Mouse (Mus musculus) erythroblast, embryonic 14.5 days (primary cell): ENCODE data around the gene Mettl16. TPM values are rescaled to one million over a fixed set of nuclear protein-coding genes. Genes with fewer than 3 reads are reported as not detected.
A peak's percentile ranks its signal among the peaks of the same experiment; 100 is the strongest.

Experiments used
- H3K27me3 ChIP-seq: 2 replicates; pipeline ENCODE4 v1.6.1; 2012; ENCODE audit warnings: inconsistent platforms; ENCODE audit not compliant: control insufficient read depth
- H3K36me3 ChIP-seq: 2 replicates; pipeline ENCODE4 v1.6.1; 2012; ENCODE audit warnings: mild to moderate bottlenecking, inconsistent platforms; ENCODE audit not compliant: control insufficient read depth
- H3K4me1 ChIP-seq: 2 replicates; pipeline ENCODE4 v1.6.1; 2012; ENCODE audit warnings: inconsistent platforms; ENCODE audit not compliant: control insufficient read depth
- H3K4me3 ChIP-seq: replicated peaks from 2 replicates; pipeline ENCODE3; 2012; ENCODE audit warnings: moderate library complexity, mild to moderate bottlenecking, inconsistent platforms
- H3K9me3 ChIP-seq: 2 replicates; pipeline ENCODE4 v1.6.1; 2012; ENCODE audit warnings: low read length, inconsistent platforms, mixed read lengths; ENCODE audit not compliant: control insufficient read depth
- GATA1 ChIP-seq: IDR thresholded peaks from 2 replicates; pipeline ENCODE4 v1.6.1; 2012; ENCODE audit warnings: low read length, inconsistent platforms, mixed read lengths
- TAL1 ChIP-seq: IDR thresholded peaks from 3 replicates; pipeline ENCODE4 v1.6.1; 2012; ENCODE audit warnings: low read length, inconsistent platforms, mixed read lengths
- polyA plus RNA-seq: library from polyadenylated mRNA; stranded (reverse); fragments of >175 nt; gene quantifications from 2 replicates; pipeline ENCODE4 v1.2.3, GENCODE M21; 2012

Gene Mettl16
- polyA plus RNA-seq, 1 experiment, result 0.70 TPM

DNA sequence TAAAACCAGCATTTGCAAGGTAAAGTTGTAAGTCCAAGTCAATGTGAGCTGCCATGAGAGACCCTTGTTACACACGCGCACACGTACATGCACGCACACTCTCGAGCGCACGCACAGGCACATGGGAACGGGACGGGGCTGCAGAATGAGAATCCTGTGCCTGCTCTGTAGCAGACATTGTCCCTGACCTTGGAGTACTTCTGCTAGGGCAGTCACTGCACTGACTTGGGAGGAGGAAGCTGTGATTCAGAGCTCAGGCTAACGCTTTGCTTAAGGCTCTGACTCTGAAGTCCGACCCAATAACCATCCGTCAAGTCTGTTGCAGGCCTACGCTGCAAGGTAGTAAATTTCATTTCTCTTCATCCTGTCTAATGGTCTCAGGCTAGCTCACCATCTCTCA lies 21.4 kb upstream of the Mettl16 start:
- Histone ChIP-seq H3K4me3 (no peak overlapping the region), H3K36me3 (no peaks in the 10 kb centered on the region), H3K4me1 (no peaks in the 10 kb centered on the region), H3K9me3 (no peaks in the 10 kb centered on the region), H3K27me3 (no peaks in the 10 kb centered on the region)
- no peak for TF ChIP-seq TAL1
- no peak for TF ChIP-seq GATA1

- H3K27me3 ChIP-seq, result no peaks in the 10 kb centered on the region
- no peaks in the 10 kb centered on the region for H3K4me1 ChIP-seq
- no peaks in the 10 kb centered on the region for H3K9me3 ChIP-seq
- TF ChIP-seq GATA1, result no peak
- no peak for TF ChIP-seq TAL1
- H3K36me3 ChIP-seq, result no peaks in the 10 kb centered on the region
- H3K4me3 ChIP-seq, result no peak overlapping the region
Observed at GRCm38 (mm10) chr11:74750662-74751351, 19.8 kb upstream of the Mettl16 start.

GRCm38 (mm10) chr11:74751352-74752066 lies 19.1 kb upstream of the Mettl16 start:
- TF ChIP-seq GATA1 (no peak), TAL1 (no peak)

GRCm38 (mm10) chr11:74756631-74757030 lies 14.0 kb upstream of the Mettl16 start:
- H3K4me1 ChIP-seq, result no peaks in the 10 kb centered on the region; the same call in 1 of the 2 replicates
- no peak overlapping the region for H3K4me3 ChIP-seq
- H3K36me3 ChIP-seq, result no peaks in the 10 kb centered on the region
- no peak for TF ChIP-seq TAL1
- TF ChIP-seq GATA1, result no peak
- H3K9me3 ChIP-seq, result no peaks in the 10 kb centered on the region
- no peaks in the 10 kb centered on the region for H3K27me3 ChIP-seq

More at GRCm38 (mm10) chr11:74751352-74752066, 19.1 kb upstream of the Mettl16 start:
- H3K4me1 ChIP-seq, result no peaks in the 10 kb centered on the region
- no peaks in the 10 kb centered on the region for H3K9me3 ChIP-seq
- H3K4me3 ChIP-seq, result no peak overlapping the region
- H3K36me3 ChIP-seq, result no peaks in the 10 kb centered on the region
- no peaks in the 10 kb centered on the region for H3K27me3 ChIP-seq

DNA sequence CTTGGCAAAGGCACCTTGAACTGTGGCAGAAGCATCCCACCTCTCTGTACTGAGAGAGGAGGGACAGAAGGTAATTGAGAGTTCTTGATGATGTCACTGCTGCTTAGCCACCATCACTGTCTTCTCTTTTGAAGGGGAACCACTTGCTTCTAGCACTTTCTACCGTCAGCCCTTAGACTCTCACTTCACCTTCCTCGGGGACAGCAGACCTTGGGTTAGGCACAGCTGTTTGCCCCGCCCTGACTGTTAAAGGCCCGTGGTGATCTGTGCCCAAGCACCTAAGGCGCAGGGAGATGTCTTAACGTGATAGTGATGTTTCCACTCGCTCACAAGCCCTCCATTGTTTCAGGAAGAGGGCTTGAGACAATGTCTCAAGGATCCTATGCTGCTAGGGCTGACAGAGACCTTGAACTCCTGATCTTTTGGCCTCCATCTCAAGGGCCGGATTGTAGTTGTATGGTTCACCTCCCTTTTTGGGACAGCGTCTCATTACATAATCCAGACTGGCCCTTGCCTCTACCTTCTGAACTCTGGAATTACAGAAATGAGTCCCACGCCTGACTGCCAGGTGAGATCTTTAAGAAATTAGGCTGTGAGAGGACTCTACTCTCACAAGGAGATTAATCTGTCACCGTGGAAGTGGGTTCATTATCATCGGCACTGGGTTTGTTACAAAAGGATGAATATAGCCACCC lies 9.5 kb upstream of the Mettl16 start:
- H3K4me1 ChIP-seq, result no peaks in the 10 kb centered on the region; the same call in 1 of the 2 replicates
- H3K4me3 ChIP-seq, result no peak overlapping the region
- no peaks in the 10 kb centered on the region for H3K9me3 ChIP-seq
- TF ChIP-seq TAL1 (no peak), GATA1 (no peak)
- no peaks in the 10 kb centered on the region for H3K36me3 ChIP-seq
- no peaks in the 10 kb centered on the region; the same call in 1 of the 2 replicates for H3K27me3 ChIP-seq

DNA sequence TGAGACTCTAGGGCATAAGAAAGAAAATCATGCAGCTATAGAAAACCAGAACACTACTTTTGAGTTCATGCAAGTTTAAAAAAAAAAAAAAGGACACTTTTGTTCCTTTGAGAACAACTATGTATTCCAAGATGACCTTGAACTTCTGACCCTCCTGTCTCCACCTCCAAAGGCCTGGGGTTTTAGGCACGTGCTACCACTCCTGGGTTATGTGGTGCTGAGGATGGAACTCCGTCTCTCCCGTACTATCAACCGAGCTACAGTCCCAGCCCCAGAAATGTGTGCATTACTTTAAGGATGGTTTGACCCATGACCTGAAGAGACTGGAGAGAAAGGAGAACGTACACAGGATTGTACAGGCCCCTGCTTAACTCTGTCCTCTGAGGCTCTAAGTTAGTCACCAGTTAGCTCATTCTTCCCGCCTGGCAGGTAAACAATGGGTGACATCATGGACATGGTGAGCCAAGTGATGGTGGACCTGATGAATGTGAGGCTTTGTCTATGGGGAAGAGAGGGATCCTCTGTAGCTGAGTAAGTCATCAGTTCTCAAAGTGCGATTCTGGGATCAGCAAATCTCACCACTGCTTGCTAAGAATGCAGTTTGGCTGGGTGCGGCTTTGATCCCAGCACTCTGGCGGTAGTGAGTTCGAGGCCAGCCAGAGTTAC lies 6.5 kb upstream of the Mettl16 start:
- Histone ChIP-seq H3K27me3 (no peaks in the 10 kb centered on the region; the same call in 1 of the 2 replicates), H3K4me1 (no peaks in the 10 kb centered on the region; the same call in 1 of the 2 replicates), H3K4me3 (no peak overlapping the region), H3K36me3 (no peaks in the 10 kb centered on the region), H3K9me3 (no peaks in the 10 kb centered on the region)
- TF ChIP-seq TAL1 (no peak), GATA1 (no peak)

GRCm38 (mm10) chr11:74767469-74767868 lies 3.2 kb upstream of the Mettl16 start:
- Histone ChIP-seq H3K27me3 (no peaks in the 10 kb centered on the region; the same call in 1 of the 2 replicates), H3K4me3 (no peak overlapping the region), H3K9me3 (no peaks in the 10 kb centered on the region), H3K4me1 (peaks cover 26% of the 10 kb centered on the region), H3K36me3 (no peaks in the 10 kb centered on the region; the same call in 1 of the 2 replicates)
- TF ChIP-seq GATA1 (no peak), TAL1 (no peak)

DNA sequence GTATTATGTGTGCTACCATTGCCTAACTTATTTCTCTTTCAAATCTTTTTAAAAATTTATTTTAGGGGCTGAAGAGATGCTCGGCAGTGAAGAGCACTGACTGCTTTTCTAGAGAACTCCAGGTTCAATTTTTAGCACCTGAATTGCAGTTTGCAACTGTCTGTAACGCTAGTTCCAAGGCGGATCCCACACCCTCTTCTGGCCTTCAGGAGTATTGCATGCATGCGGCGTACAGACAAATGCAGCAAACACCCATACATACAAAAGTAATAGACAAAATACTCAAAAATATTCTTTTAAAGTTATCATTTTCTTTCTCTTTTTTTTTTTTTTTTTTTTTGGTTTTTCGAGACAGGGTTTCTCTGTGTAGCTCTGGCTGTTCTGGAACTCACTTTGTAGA lies 2.6 kb upstream of the Mettl16 start:
- Histone ChIP-seq H3K9me3 (no peaks in the 10 kb centered on the region), H3K4me1 (peaks cover 26% of the 10 kb centered on the region), H3K4me3 (no peak overlapping the region), H3K27me3 (no peaks in the 10 kb centered on the region; the same call in 1 of the 2 replicates), H3K36me3 (peaks cover 2% of the 10 kb centered on the region)
- TF ChIP-seq GATA1, result no peak

DNA sequence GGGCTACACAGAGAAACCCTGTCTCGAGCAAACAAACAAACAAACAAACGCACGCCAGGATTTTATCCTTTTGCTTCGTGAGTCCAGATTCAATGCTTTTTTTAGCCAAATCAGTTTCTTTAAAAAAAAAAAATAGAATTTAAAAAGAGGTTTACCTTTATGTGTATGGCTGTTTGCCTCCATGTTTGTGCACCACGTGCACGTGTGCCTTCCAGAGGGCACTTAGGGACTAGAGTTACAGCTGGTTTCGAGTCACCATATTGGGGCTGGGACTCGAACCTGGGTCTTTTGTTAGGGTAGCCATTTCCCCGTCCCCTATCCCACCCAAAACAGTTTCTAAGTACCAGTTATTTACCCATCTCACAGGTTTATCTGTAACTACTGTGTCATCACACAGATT lies 593 bp upstream of the Mettl16 start:
- H3K4me3 ChIP-seq, result peak overlapping the region; percentile 81
- H3K4me1 ChIP-seq, result peaks cover 26% of the 10 kb centered on the region
- H3K9me3 ChIP-seq, result no peaks in the 10 kb centered on the region
- peaks cover 18% of the 10 kb centered on the region for H3K36me3 ChIP-seq
- TF ChIP-seq GATA1 (no peak), TAL1 (no peak)
- no peaks in the 10 kb centered on the region for H3K27me3 ChIP-seq
